Mouse (Mus musculus) thymus, postnatal 25 days (tissue): ENCODE data around the gene Adcy4.

Experiments
- DNase-seq: peaks from one replicate; pipeline ENCODE4 v3.0.0; 2022

Adcy4 gene

DNA sequence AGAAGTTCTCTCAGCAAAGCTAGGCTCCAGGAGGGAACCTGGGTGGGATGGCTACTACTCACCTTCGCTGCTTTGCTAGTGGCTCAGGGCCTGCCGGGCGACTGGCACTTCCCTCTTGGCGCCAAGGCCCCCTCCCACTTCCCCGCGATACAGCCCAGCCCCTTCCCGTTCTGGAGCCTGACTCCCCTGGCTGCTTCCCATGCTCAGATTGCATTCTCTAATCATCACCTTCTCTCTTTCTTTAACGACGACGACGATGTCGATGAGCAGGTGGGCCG is at the start of gene Adcy4:
Gene Adcy4 (minus strand): TSS at position 138 of the 278 bp plus-strand sequence.
- no peak for DNase-seq

DNA sequence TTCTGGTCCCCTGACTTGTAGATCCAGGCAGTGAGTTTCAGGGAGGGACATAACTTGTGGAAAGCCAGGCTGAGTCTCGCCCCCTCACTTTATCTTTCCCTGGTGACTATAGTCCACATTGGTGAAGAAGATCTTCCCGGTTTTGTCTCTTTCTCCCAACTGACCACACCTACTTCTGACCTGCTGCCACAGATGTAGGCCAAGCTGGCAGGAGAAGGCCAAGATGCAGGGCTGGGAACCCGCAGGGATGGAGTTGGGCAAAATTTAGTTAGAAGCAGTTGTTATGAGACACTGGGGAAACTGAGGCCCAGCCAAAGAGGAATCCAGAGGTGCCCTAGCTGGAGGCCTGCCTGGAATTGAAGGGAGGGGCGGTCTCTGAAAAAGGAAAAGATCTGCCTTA is 49.2 kb upstream of the Adcy4 start:
- no peak for DNase-seq

DNA sequence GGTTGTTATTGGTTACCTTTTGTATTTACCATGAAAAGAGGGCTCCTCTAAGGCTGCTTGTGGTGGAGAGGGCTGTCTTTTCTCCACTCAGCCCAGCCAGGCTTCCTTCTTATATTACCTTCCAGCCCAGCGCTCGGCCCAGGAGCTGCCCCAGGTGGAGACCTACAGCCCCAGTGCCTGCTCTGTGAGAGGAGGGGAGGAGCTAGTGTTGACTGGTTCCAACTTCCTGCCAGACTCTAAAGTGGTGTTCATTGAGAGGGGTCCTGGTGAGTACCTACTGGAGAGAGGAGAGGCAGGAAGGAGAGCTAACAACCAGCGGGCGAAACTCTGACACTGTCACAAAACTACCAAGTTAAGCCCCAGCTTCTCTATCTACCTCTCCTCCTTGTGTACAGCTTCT is 46.4 kb upstream of the Adcy4 start:
- no peak for DNase-seq

DNA sequence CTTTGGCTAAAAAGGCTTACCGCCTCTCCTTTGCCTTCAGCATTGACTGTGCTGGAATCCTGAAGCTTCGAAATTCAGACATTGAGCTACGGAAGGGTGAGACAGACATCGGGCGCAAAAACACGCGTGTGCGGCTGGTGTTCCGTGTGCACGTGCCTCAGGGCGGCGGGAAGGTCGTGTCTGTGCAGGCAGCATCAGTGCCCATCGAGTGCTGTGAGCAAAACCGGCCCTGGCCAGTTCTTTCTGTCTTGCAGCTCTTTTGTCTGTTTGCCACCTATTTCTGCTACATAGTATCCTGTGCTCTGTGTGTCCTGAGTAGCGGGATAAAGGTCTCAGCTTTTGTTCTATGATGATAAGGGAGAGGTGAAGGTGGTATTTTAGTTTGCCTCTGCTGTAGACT is 46.0 kb upstream of the Adcy4 start:
- no peak for DNase-seq

DNA sequence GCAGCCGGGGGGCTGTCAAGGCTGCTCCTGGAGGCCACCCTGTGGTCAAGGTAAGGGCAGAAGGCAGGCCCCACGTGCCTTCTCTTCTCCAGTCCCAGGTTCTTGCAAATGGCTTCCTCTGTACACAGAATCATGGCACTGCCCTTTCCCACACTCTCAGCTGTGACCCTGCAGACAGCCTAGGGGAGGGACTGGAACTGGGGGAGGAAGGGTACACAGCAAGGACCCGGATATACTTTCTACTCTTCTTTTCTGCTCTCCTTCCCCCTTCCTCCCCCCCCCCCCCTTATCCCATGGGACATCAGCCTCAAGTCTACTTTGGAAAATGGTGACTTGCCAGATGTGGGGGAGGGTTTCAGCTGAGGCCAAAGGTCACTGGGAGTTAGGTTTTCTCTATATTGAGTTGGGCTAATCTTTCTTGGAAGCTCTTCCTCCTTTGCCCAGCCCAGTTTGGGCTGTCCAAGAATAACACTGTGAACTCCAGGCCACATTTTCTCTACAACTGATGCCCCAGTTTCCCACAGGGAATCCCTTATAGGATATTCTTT is 44.9 kb upstream of the Adcy4 start:
- DNase-seq: no peak

DNA sequence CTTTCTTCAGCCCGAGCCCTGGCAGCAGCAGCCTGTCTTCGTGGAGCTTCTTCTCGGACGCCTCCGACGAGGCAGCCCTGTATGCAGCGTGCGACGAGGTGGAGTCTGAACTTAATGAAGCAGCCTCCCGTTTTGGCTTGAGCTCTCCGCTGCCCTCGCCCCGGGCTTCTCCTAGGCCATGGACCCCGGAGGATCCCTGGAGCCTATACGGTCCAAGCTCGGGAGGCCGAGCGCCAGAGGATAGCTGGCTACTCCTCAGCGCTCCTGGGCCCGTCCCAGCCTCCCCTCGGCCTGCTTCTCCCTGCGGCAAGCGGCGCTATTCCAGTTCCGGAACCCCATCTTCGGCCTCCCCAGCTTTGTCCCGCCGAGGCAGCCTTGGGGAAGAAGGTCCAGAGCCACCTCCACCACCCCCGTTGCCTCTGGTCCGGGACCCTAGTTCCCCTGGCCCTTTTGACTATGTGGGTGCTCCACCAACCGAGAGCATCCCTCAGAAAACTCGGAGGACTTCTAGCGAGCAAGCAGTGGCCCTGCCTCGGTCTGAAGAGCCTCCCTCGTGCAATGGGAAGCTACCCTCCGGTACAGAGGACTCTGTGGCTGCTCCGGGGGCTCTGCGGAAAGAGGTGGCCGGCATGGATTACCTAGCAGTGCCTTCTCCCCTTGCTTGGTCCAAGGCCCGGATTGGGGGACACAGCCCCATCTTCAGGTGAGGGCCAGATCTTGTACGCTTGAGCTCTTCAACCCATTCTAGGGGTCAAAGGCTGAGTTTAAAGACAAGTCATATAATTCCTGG is 42.9 kb upstream of the Adcy4 start:
- DNase-seq: no peak

DNA sequence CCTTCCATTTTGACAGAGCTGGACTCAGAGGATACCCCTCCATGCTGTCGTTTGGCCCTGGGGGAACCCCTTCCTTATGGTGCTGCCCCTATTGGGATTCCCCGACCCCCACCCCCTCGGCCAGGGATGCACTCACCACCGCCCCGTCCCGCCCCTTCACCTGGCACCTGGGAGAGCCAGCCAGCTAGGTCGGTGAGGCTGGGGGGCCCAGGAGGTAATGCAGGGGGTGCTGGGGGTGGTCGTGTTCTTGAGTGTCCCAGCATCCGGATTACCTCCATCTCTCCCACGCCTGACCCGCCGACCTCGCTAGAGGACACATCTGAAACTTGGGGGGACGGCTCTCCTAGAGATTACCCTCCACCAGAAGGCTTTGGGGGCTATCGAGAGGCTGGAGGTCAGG is 42.2 kb upstream of the Adcy4 start:
- DNase-seq: no peak

DNA sequence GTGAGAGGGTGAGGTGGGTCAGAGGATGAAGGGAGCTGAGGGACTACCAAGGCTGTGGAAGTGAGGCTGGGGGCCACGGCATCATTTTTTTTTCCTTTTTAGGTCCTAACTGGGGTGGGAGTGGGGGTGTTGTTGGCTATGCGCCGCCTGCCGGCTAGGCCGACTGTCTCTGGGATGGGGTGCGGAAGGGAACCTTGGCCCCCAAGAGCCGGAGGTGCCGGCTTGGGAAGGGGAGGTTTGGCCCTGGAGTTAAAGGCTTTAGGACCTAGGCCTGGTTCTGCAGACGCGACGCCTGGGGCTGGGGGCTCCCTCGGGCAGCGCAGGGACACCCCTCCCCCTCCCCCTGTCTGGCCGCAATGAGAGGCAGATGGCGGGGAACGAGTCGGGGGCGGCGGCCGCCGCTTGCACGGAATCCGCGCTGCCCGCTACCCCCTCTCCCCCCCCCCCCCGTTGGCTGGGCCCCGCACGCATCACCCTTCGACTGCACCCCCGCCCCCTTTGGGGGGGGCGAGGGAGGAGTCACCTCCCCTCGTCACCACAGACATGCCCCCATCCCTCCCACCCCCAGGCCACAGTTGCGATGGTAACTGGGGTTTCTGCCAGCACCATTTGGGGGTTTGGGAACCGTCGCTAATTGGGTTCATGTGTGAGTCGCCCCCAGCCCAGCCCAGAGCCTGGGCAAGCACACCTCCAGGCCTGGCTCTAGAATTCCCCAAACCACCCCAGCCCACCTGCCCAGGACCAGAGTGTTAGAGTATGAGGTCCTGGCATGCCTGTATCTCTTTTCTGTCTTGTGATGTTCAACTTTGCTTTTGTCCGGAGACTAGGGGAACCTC is 41.5 kb upstream of the Adcy4 start:
- no peak for DNase-seq

DNA sequence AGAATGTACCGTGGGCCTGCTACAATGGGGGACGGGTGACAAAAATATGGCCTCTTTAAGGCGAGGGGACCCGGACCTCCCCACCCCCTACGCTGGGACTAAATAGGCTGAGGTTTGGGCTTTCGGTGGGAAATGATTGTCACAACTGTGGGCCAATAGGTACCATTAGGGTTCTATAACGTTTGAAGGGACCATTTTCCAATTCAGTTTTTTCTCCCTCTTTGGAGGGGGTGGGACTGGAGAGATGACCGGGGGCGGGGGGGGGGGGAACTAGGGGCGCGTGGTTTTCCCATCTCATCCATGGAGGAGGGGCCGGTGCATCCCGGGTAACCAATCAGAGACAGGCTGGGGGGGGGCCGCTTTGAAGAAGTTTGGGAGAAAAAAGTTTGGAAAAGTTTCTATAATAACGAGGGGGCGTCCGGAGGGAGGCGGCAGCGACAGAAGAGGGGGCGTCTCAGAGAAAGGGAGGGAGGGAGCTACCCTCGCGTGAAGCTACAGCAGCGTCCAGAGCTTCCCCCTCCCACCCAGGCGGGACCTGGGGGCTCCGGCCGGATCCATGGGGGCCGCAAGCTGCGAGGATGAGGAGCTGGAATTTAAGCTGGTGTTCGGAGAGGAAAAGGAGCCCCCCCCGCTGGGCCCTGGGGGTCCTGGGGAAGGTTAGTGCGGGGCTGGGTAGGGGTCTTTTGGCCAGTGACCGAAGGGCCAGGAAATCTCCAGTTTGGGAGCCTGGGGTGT is 40.8 kb upstream of the Adcy4 start:
- DNase-seq: no peak

DNA sequence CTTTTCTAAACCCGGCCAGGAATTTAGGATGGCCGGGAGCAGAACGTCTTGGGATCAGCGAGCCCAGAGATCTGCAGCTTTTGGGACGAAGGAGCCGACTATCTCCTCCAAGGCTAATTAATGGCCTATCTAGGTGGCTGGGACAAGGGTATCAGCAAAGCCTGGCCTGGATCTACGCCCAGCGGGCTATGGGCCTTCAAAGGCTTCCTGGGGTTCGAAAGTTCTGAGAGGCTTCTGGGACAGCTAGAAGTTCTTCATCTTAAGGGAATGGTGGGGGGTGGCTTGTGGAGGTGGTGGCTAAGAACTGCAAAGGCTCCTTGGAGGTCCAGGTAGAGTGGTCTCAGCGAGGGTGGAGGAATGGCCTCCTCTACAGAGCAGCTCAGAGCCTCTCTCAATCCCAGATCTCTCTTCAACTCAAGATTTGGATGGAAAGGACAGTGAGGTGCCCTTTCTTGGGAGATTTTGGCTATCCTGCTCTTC is 40.1 kb upstream of the Adcy4 start:
- DNase-seq: peak; percentile 0

DNA sequence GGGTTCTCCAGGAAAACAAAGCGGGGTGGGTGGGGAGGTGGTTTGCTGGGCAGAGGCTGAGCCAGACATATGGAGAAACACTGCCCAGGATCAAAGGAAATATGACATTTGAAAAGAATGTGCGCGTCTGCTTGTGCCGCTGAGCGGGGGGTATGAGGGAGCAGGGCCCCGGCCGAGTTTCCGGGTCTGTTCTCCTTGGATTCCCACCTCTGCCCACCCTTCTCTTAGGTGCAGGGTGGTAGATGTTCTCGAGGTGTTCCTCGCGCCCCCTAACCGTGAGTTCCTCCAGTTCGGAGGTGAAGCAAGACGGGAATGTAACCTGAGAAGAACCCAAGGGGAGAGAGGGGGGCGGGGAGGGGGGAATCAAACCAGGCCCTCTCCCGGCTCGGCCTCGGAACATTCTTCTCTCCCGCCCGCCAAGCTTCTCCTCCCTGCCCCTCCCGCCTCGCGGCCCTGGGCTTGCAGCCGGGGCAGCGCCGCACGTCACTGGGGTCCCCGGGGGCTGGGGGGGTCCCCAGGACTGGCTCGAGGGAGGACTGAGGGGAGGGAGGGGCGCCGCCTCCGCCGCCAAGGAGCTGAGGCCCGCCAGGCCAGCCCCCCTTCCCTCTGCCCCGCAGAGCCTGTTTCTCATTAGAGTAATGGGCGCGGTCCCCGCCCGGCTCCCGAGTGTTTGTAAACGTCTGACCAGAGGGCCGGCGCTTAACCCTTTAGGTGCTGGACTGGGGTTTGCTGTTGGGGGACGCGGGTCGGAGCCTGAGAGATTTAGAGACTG is 39.3 kb upstream of the Adcy4 start, which contains the start of gene Nfatc4:
Gene Nfatc4 (plus strand): TSS at position 154 of the 772 bp plus-strand sequence.
- DNase-seq: peak; percentile 14

DNA sequence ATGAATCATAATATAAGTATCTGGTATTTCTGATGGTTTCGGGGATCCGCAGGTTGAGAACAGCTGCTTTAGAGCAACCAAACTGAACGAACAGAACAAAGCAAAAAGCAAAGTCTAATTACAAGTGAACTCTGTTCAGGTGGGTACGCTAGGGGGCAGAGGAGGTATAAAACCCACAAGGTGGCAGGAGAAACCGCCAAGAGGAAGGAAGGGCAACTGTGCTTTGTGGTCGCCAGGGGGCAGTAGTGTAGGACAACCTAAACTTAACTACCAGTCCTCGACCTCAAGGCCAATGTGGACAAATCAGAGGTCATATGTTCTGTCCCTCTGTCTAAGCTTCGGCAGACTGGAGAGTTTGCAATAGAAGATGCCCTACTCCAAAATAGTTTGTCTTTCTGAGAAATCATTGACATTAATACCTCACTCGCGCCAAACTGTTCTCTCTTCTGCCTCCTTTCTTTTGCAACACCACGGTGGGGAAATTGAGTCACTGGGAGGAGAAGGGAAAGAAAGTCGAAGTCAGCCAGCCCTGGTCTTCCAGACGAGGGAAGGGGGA is 38.6 kb upstream of the Adcy4 start:
- DNase-seq: peak; percentile 77

DNA sequence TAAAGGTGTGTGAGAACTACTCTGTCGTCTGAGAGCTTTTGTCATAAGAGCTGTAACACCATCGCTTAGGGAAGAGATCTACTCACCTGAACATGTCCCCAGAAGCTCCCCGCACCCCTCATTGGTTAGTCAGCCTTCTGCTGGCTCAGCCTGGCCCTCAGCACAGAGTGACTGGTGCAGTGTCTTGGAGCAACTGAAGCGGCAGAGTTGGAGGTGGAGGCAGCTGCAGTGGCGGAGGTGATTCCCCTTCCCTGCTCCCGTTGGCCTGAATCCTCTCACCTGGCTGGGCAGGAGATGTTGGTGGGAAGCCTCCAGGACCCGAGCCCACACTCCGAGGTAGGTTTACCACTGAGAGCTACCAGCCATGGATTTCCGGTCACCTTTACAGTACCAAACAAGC is 36.7 kb upstream of the Adcy4 start:
- DNase-seq: no peak

DNA sequence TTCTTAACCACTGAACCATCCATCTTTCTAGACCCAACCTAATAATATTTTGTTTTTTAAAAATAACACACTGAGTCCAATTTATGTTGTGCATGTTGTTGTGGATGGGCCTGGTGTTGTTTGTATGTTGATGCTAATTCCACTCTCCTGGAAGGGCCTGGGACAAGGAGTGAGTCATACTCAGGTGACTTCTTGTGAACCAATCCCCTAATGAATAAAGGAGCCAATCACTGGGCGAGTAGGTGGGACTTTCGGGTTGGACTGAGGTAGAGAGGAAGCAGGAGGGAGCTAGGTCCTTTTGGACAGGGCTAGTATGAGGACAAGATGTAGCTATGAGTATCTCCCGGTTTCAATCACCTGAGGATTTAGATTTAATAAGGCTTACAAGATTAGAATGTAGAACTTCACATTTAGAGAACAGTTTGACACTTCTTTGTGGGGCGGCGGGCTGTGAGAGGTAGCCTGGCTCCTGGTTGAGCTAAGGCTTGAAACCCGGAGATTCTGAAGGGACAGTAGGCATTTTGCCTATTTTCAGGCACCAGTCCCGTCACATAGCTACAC is 36.0 kb upstream of the Adcy4 start:
- DNase-seq: no peak

DNA sequence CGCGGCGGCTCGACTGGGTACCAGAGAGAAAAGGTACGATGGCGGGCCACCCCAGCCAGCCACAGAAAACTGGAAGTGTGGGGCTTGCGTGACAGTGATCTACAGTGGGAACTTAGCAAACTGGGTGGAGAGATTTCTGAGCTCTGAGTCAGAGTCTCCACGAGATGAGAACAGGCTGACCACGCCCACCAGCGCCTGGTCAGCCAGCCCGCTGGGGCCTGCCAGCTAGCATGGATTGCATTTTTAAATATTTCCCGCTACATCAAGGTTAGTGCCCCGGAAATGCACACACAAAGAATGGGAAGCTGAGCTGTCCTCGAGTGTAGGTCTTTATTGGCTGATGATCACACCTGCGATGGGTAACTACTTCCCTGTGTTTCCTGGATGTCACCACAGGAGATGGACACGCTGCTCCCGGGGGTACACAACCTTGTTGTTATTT is 31.4 kb upstream of the Adcy4 start:
- DNase-seq: peak; percentile 0

DNA sequence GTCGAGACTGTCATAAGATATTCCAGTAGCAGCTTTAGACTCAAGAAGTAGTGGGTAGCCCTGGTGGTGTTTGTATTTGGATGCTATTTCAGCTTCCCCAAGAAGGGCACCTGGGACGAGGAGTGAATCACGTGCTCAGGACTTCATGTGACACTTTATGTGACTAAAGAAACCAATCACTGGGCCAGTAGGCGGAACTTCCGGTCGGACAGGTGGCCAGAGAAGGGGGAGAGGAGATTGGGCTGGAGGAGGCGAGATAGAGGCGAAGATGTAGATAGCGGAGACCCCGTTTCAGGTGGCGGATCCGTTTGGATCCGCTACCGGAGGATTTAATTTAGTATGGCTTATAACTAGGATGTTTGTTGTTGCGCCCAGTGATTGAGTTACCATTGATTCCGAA is 31.0 kb upstream of the Adcy4 start:
- DNase-seq: peak; percentile 37

DNA sequence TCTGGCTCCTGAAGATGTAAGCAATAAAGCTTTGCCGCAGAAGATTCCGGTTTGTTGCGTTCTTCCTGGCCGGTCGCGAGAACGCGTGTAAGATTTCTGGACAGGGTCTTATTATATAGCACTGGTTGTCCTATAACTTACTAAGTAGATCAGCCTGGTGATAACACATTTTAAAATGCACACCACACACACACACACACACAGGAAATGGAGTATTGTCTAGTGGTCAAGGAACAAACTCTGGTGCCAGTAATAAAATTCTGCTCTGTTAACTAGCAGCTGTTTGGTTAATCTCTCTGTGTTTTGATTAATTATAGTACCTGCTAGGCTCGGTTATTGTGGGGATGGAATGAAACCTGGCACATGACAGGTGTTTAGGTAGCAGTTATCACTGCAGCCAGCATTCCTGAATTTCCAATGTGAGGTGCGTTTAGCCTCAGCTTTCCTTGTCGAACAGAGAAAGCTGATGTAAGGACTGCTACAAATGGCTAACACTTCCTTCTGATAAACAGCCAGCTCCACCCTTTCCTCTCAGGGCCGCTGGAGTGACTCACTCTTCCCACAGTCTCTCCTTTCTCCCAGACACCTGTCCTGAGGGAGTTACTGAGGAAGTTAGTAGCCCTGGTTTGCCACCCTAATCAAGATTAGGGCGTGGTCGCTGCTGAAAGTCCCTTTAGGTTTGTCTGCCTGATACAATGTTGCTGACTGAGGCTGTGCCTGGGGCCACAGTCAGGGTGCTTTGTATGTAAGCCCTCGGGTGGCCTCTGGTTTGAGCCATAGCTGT is 11.7 kb upstream of the Adcy4 start:
- peak; percentile 0 for DNase-seq

DNA sequence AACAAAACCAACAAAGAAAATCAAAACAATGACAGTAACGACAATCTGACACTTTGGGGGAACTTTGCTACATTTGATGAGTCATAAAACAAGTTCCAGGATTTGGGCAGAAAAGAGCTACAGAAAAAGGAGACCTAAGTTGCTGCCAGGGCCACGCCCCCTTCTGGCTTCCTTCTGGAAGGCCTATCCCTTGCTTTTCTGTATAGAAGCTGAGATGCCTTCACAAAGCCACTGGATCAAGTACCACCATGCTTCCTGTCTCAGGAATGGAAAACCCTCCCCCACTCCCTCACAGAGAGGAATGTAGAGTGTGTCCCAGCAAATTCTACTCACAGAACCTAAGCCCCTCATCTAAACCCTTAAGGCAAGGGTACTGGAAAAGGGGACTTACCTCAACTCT is 10.1 kb upstream of the Adcy4 start:
- DNase-seq: peak; percentile 0

DNA sequence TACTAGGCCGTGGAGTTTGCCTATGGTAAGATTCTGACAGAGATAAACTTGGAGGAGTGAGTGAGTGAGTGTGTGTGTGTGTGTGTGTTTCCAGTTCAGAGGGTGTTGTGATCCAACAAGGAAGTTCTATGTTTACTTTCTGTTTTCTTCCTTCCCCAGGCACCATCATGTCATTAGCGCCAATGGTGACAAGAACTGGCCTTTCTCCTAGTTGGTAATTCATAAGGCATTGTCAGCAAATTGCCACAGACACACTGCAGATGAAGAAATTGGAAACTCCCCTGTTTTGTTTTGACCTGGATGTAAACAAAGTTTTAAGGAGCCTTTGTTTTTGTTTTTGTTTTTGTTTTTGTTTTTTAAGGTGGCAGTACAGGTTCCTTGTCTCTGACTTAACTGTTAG is 9.6 kb upstream of the Adcy4 start:
- DNase-seq: no peak

DNA sequence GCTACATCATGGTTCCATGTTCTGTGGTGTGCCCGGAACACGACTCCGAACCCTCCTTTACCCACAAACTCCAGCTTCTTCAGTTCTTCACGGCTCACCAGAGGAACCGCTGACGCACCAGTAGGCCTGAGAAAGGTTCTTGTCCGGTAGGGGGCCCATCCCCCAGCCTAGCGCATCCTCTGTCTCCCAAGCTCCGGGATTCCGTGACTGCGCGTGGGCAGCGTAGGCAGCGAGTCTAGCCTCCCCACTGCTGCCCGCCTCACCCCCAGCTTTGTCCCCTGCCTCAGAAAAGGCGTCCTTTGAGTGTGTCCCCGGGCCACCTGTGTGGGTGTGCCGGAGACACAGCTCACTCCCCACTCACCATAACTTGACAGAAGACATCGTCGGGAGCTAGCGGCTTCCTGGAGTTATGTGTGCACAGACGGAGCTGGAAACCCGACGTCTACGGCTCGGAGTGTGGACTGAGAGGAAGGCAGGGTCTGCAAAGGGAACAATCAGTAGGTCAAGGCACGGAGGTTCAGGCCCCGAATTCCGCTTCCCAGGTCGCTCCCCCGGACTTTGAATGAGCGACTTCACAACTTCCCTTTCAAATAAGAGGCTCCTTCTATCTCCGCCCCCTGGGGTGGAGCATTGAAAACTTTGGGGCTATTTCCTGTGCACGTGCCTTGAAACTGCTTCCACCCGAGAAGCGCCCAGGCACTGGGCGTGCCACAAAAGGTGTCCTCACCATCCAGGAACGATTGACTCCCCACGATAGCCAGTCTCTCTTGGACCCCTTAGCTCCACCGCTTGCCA is 4.6 kb upstream of the Adcy4 start, which contains the start of gene Ripk3:
Gene Ripk3 (minus strand): TSS at position 610 of the 795 bp plus-strand sequence.
- peak; percentile 78 for DNase-seq
